In the genomic region with DNA sequence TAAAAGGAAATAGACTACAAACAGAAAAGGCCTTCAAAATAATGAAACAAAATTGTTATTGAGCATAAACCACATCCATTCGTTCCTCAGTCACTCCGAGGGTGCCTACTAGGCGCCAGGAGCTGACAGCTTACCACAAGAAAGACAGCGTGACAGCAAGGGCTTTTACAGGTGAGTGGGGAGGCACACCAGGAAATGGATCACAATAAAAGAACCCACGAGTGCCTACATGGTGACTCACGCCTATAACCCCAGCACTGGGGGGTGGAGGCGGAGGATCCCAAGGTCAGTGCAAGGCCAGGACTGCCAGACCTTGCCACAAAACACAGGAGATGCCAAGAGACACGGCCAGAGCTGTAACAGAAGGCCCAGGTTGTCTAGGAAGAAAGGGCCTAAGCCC, we compare ENCODE assay signal across 10 mouse cellular contexts. TPM values are rescaled to one million over a fixed set of nuclear protein-coding genes. Genes with fewer than 3 reads are reported as not detected.
DNase-seq lines count a peak whose midpoint lies in the region; ATAC-seq and TF ChIP-seq lines count a peak whose summit lies in the region.
"Had no signal": no experiment of that assay in that cellular context is flagged by ENCODE, and none has a peak within 500 bp of the region (broad histone marks: within the 10 kb centered on the region; RNA-seq: fewer than 3 reads in every experiment).

No protein-coding gene starts in this region.

- no peak overlapping the region for H3K9ac ChIP-seq in liver, embryonic 12.5 days
- H3K9ac ChIP-seq in liver, postnatal 0 days (replicated peaks), result no peak overlapping the region
- H3K9ac ChIP-seq: liver, embryonic 13.5 days had no signal

- H3K4me3 ChIP-seq in liver, embryonic 12.5 days, result no peak overlapping the region
- no peak overlapping the region for H3K4me3 ChIP-seq in liver, postnatal 0 days (ENCODE audit: low read depth, low read length)
- H3K4me3 ChIP-seq: liver, embryonic 13.5 days had no signal

- TF ChIP-seq CTCF in liver, postnatal 0 days (IDR thresholded peaks at IDR 0.05; ENCODE audit: low read depth), result no peak

- TF ChIP-seq EP300 in liver, postnatal 0 days (IDR thresholded peaks at IDR 0.05; ENCODE audit: low read depth), result no peak

- no peaks in the 10 kb centered on the region for H3K9me3 ChIP-seq in liver, embryonic 12.5 days (replicated peaks)
- H3K9me3 ChIP-seq in liver, postnatal 0 days (ENCODE audit: low read length), result no peaks in the 10 kb centered on the region
- H3K9me3 ChIP-seq: liver, embryonic 13.5 days had no signal

- H3K36me3 ChIP-seq in liver, embryonic 12.5 days, result peaks cover 21% of the 10 kb centered on the region
- H3K36me3 ChIP-seq in liver, postnatal 0 days (replicated peaks; ENCODE audit: insufficient read depth, low read length), result 0 out of 2 replicates have a peak, but pooled peaks cover 4% of the 10 kb centered on the region

- H3K4me1 ChIP-seq in liver, embryonic 12.5 days, result 0 out of 2 replicates have a peak, but pooled peaks cover 6% of the 10 kb centered on the region
- H3K4me1 ChIP-seq in liver, postnatal 0 days (ENCODE audit: insufficient read depth), result no peaks in the 10 kb centered on the region

- DNase-seq in liver, postnatal 0 days, result no peak
- DNase-seq in ES-CJ7 (ENCODE audit: low read depth, low spot score), result peak; percentile 30
- DNase-seq in adrenal gland, adult 8-10 months, result peak; percentile 88
- peak; percentile 57 for DNase-seq in large intestine, adult 2 months (ENCODE audit: low read depth, low spot score)
- no peak for DNase-seq in spleen, adult 12 weeks (ENCODE audit: low spot score)
- no peak for DNase-seq in thymus, postnatal 14 days
- DNase-seq: cerebellum, adult 8-10 months; liver, embryonic 13.5 days; thymus, adult 2 months had no signal

- no peak overlapping the region for H3K4me2 ChIP-seq in liver, embryonic 12.5 days
- H3K4me2 ChIP-seq in liver, postnatal 0 days (ENCODE audit: low read depth, low read length), result no peak overlapping the region
- H3K4me2 ChIP-seq: liver, embryonic 13.5 days had no signal

- H3K27ac ChIP-seq in liver, embryonic 12.5 days, result 0 out of 2 replicates have a peak overlapping the region, but pooled peaks have one; percentile 8
- H3K27ac ChIP-seq in liver, postnatal 0 days (ENCODE audit: low read depth), result no peak overlapping the region
- H3K27ac ChIP-seq: liver, embryonic 13.5 days had no signal

- no peak for ATAC-seq in liver, embryonic 12.5 days
- no peak for ATAC-seq in liver, postnatal 0 days

- WGBS in liver, embryonic 12.5 days (ENCODE audit: insufficient replicate concordance), result 60% methylated on average over 8 of the region's 8 CpGs
- 59% methylated on average over 8 of the region's 8 CpGs for WGBS in liver, postnatal 0 days (ENCODE audit: insufficient replicate concordance)
- WGBS in large intestine, adult 2 months, result 25% methylated on average over 8 of the region's 8 CpGs

- no peaks in the 10 kb centered on the region for H3K27me3 ChIP-seq in liver, embryonic 12.5 days (replicated peaks)
- H3K27me3 ChIP-seq in liver, postnatal 0 days (ENCODE audit: insufficient read depth, low read length), result no peaks in the 10 kb centered on the region
- H3K27me3 ChIP-seq: liver, embryonic 13.5 days had no signal

RNA-seq across cellular contexts. Expression of a gene that starts 23.4 kb away (rescaled TPM):
- 6.9 and 8.2 TPM in 2 replicates for polyA plus RNA-seq in liver, embryonic 12.5 days (2016; fragmentation: Nextera tagmentation; extraction: Ambion mirVana)
- polyA plus RNA-seq in liver, postnatal 0 days (2015; fragmentation: Nextera tagmentation; extraction: Ambion mirVana), result 6.2 and 6.7 TPM in 2 replicates
- 10 to 100 TPM; 49.6 to 81.4 (median 58.7) TPM for total RNA-seq in adrenal gland, adult 8-10 months (2022)
- polyA plus RNA-seq in large intestine, adult 2 months (2012; rRNA removed), result 10.2 and 12.3 TPM in 2 replicates

Comparison
In these comparisons a context has a peak if more than half of its experiments do, and no peak if none do; other contexts are left out.
1. DNase-seq: peak in ES-CJ7 (single experiment), adrenal gland, adult 8-10 months (single experiment) and large intestine, adult 2 months (single experiment); none in liver, postnatal 0 days (single experiment), spleen, adult 12 weeks (single experiment) and thymus, postnatal 14 days (single experiment).